Mouse (Mus musculus) kidney, embryonic 16.5 days (tissue): ENCODE data around the gene Tars2. TPM values are rescaled to one million over a fixed set of nuclear protein-coding genes. Genes with fewer than 3 reads are reported as not detected.

Experiments used
- ATAC-seq: fragments of 200-750 bp; cut with Nextera tagmentation; 2 replicates; pipeline ENCODE4 v1.8.0; 2017; ENCODE audit warnings: moderate TSS enrichment; ENCODE audit not compliant: low FRiP score, low TSS enrichment
- H3K27ac ChIP-seq: fragments of 300-500 bp; sonication (generic); 2 replicates; pipeline ENCODE4 v1.5.1; 2014; ENCODE audit warnings: low read length
- H3K27me3 ChIP-seq: fragments of 300-500 bp; sonication (generic); 2 replicates; pipeline ENCODE4 v1.6.1; 2014; ENCODE audit warnings: low read length, control low read depth, mixed read lengths; ENCODE audit not compliant: insufficient read depth
- H3K36me3 ChIP-seq: fragments of 300-500 bp; sonication (generic); 2 replicates; pipeline ENCODE4 v1.6.1; 2014; ENCODE audit warnings: low read length, control low read depth, mixed read lengths; ENCODE audit not compliant: insufficient read depth
- H3K4me1 ChIP-seq: fragments of 300-500 bp; sonication (generic); 2 replicates; pipeline ENCODE4 v1.6.1; 2014; ENCODE audit warnings: low read length, control low read depth, mixed read lengths; ENCODE audit not compliant: insufficient read depth
- H3K4me2 ChIP-seq: fragments of 300-500 bp; sonication (generic); replicated peaks from 2 replicates; pipeline ENCODE4 v1.6.1; 2014; ENCODE audit warnings: low read depth, low read length
- H3K4me3 ChIP-seq: fragments of 300-500 bp; sonication (generic); 2 replicates; pipeline ENCODE4 v1.5.1; 2014; ENCODE audit warnings: mild to moderate bottlenecking, low read length
- H3K9ac ChIP-seq: fragments of 300-500 bp; sonication (generic); replicated peaks from 2 replicates; pipeline ENCODE4 v1.6.1; 2014; ENCODE audit warnings: low read length
- H3K9me3 ChIP-seq: fragments of 300-500 bp; sonication (generic); 2 replicates; pipeline ENCODE4 v1.6.1; 2016; ENCODE audit warnings: low read length, control low read depth
- WGBS: fragments of 180-500 bp; shearing (Covaris S2); extraction: QIAGEN DNeasy Blood & Tissue Kit; methylation state at CpG from one replicate; pipeline ENCODE4 v1.1.7; 2014; 5-methylcytosine and 5-hydroxymethylcytosine counted together
- polyA plus RNA-seq: library from polyadenylated mRNA; unstranded; fragments of >200 nt; fragmentation: Nextera tagmentation; extraction: Ambion mirVana; gene quantifications from 2 replicates; pipeline ENCODE4 v1.2.1, GENCODE M21; 2015

Gene Tars2
- polyA plus RNA-seq, 1 experiment from 2014 or later: 55.9 TPM

DNA sequence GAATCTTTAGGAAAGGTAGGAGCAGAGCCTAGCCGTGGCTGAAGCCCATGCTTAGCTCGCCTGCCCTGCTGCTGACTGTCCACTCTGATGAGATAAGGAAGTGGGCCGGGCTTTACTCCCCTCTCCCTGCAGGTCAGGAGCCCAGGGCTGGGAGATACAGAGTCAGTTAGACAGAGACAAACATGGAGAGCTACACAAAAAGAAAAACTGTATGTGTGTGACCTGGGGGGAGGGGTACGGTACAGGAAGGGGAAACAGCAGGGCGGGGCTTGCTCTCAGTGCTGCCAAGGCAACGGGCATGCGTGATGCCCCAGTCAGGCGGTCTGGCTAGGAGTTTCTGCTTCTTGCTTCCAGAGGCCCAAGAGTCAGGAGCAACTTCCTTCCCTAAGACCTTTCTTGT is 19.6 kb downstream of the Tars2 start:
- Histone ChIP-seq H3K27me3 (no peaks in the 10 kb centered on the region), H3K9ac (0 out of 2 replicates have a peak overlapping the region, but pooled peaks have one; percentile 18), H3K36me3 (peaks cover 31% of the 10 kb centered on the region), H3K4me2 (no peak overlapping the region), H3K27ac (peak overlapping the region; percentile 85), H3K9me3 (no peaks in the 10 kb centered on the region), H3K4me1 (peaks cover 36% of the 10 kb centered on the region), H3K4me3 (no peak overlapping the region)
- 47% methylated on average over 8 of the region's 8 CpGs for WGBS
- peak; percentile 47 for ATAC-seq

DNA sequence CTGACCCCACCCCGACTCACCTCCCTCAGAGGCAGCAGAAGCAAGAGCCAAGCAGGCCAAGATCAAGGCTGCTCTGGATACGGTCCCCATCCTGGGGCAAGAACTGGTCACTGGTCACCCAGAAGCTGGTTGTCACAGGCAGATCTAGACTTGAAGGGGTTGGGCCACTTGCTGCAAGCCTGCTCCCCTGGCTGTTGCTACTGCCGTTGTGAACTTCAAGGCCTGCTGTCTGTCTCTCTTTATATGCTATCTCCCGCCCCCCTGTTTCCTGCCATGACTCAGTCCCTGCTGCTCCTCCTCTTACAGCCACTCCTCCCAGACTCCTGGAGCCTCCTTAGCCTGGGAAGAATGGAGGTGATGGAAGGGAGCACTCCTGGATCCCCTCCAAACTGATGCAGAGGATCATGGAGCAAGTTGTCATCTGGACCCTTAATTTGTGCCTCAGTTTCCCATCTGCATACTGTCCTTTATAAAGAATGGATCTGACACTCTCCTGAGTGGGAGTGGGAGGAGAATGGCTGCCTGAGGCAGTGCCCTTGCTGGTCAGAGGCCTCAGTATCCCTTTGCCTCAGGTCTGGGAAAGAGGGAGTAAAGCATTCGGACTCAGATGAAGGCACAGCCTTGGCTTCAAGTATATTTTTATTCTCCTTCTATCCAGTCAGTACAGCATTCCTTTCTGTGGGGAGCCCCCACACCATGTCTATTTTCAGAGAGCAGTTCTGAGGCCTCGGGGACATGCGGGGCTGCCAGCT is 20.5 kb downstream of the Tars2 start, which contains the start of gene Ecm1:
Ecm1 (minus strand) TSS at position 217 of the 752 bp plus-strand sequence.
- WGBS: 53% methylated on average over 7 of the region's 7 CpGs
- peaks cover 36% of the 10 kb centered on the region for H3K4me1 ChIP-seq

DNA sequence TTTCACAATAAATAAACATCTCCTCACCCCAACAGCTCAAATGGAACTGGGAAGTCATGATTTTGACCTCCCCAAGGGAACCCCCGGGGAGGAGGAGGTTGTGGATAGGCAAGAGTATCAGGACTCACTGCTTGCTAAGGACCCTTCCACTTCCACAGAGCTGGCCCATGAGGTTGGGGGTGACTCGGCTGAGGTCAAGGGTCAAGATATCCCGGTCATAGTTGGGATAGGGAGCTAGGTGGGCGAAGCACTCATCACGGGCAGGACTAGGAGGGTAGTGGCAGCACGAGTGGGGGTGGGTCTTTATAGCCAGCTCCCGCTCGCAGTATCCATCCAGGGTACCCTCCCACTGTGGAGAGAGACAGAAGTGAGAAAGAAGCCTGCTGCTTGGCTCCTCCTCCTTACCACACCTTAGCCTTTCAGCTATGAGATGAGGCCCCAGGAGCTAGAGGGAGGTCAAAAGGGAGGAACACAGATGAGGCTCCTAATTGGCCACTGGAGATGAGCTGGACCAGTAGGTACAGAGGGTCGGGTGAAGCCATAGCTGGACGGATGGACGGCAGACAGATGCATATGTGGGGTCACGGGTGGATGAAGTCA is 24.8 kb downstream of the Tars2 start:
- Histone ChIP-seq H3K4me2 (no peak overlapping the region), H3K9me3 (no peaks in the 10 kb centered on the region), H3K9ac (no peak overlapping the region), H3K4me3 (no peak overlapping the region), H3K27me3 (no peaks in the 10 kb centered on the region), H3K36me3 (peaks cover 7% of the 10 kb centered on the region; the same call in 1 of the 2 replicates), H3K27ac (0 out of 2 replicates have a peak overlapping the region, but pooled peaks have one; percentile 10), H3K4me1 (peaks cover 30% of the 10 kb centered on the region)
- 84% methylated on average over 12 of the region's 12 CpGs for WGBS
- ATAC-seq: no peak

More for the DNA sequence above, 20.5 kb downstream of the Tars2 start, which contains the start of gene Ecm1:
- Histone ChIP-seq H3K4me2 (peak within 1 kb of the TSS; percentile 39), H3K27me3 (no peaks in the 10 kb centered on the region), H3K4me3 (peak within 1 kb of the TSS; percentile 20), H3K9me3 (no peaks in the 10 kb centered on the region), H3K9ac (peak within 1 kb of the TSS; percentile 46), H3K36me3 (peaks cover 25% of the 10 kb centered on the region), H3K27ac (peak within 1 kb of the TSS; percentile 85)
- ATAC-seq: 0 out of 2 replicates have a peak, but pooled peaks have one; percentile 10

DNA sequence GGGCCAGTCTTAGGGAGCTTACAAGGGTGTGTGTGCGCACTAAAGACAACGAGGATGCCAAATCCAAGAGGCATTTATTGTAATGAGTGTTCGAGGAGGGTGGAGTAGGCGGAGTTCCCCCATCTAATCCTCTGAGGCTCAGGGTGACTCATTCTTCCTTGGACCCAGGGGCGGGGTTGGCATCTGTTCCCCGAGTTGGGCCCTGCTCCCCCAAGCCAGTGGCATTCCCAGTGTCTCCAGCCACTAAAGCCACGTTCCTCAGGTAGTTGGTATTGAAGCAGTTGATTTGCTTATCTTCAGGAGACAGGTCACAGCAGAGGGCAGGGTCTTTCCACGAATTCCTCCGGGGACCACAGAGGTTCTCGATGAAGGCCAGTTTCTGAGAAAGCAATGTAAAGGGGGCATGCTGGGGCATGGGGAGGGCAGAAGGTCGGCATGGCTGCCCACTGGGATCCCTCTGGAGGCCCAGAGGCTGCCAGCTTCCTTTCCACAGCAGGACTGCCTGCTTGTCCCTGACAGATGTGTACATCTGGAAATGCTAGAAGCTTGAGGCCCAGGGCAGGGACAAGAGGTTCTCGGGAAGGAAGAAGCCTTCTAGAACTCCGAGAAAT is 25.8 kb downstream of the Tars2 start:
- H3K9me3 ChIP-seq: no peaks in the 10 kb centered on the region
- H3K4me1 ChIP-seq: peaks cover 22% of the 10 kb centered on the region

DNA sequence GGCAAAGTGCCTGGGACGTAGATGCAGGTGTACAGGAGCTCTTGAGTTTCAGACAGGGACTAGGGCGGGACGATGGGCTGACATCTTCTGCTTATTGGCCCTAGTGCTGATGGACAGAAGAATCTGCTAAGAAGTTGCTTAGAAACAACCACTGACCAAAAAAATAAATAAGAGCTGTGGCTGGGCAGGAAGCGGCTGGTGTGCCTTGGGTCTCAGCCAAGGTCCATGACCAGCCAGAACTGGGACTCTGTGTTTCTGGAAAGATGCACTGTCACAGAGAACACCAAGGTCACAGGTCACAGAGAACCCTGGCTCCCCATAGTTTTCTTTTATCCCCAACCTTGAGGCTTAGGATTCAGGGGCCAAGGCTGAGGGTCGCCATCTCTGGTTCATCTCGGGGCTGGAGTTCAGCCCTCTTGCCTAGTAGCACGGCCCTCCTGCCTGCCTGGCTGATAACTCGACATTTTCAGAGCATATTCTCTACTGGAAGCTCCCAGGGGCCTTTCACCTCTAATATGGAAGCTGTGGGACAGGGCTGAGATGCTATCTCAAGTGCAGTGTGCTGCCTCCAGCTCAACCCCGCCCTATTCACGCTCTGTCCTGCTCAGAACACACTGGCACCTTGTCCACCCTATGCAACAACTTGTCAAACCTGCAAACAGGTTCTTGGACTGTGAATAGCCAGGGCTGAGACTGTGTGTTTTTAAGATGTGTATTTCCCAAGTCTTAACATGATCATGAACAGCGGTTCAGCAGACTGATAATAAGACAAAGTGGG is 27.1 kb downstream of the Tars2 start:
- Histone ChIP-seq H3K27ac (no peak overlapping the region), H3K4me1 (peaks cover 16% of the 10 kb centered on the region), H3K9ac (no peak overlapping the region), H3K36me3 (peaks cover 7% of the 10 kb centered on the region; the same call in 1 of the 2 replicates), H3K4me3 (no peak overlapping the region), H3K4me2 (no peak overlapping the region), H3K9me3 (no peaks in the 10 kb centered on the region), H3K27me3 (no peaks in the 10 kb centered on the region)
- ATAC-seq: no peak
- WGBS: 71% methylated on average over 11 of the region's 11 CpGs

More for the DNA sequence above, 25.8 kb downstream of the Tars2 start:
- ATAC-seq: no peak
- Histone ChIP-seq H3K9ac (no peak overlapping the region), H3K36me3 (peaks cover 7% of the 10 kb centered on the region; the same call in 1 of the 2 replicates), H3K4me2 (no peak overlapping the region), H3K4me3 (no peak overlapping the region), H3K27me3 (no peaks in the 10 kb centered on the region), H3K27ac (no peak overlapping the region)
- 84% methylated on average over 13 of the region's 13 CpGs for WGBS

DNA sequence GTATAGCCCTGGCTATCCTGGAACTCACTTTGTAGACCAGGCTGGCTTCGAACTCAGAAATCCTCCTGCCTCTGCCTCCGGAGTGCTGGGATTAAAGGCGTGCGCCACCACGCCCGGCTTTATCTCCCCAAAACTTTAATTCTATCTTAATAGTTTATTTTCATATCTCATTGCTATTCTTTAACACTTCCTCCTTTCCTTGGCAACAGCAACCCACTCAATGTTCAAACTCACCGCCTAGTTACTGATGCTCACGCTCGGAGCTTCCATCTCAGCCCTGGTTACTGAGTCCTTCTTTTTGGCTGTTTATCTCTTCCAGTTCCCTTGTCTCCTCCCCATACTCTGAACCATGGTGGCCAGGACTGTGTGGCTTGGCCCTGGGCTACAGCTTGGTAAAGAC is 27.7 kb downstream of the Tars2 start:
- Histone ChIP-seq H3K4me1 (peaks cover 10% of the 10 kb centered on the region), H3K4me2 (no peak overlapping the region), H3K4me3 (no peak overlapping the region), H3K9me3 (no peaks in the 10 kb centered on the region), H3K27ac (no peak overlapping the region), H3K9ac (no peak overlapping the region), H3K36me3 (peaks cover 7% of the 10 kb centered on the region; the same call in 1 of the 2 replicates), H3K27me3 (no peaks in the 10 kb centered on the region)
- WGBS: 95% methylated on average over 9 of the region's 9 CpGs
- no peak for ATAC-seq

DNA sequence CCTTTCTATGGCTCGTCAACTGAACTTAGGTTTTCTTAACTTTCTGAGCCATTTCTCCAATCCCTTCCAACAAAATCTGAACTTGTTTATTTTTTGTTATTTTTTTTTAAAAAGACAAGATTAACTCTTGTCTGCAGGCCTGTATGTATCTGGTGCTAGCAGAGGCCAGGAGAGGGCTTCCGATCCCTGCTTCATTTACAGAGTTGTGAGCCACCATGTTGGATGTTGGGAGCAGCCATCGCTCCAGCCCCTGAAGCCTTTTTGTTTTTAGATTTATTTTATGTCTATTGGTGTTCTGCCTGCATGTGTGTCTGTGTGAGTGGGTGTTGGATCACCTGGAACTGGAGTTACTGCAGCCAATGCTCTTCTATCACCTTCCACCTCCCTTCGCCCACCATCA is 28.2 kb downstream of the Tars2 start:
- Histone ChIP-seq H3K4me2 (no peak overlapping the region), H3K4me1 (peaks cover 9% of the 10 kb centered on the region; the same call in 1 of the 2 replicates), H3K4me3 (no peak overlapping the region), H3K9me3 (no peaks in the 10 kb centered on the region), H3K27me3 (no peaks in the 10 kb centered on the region), H3K27ac (no peak overlapping the region), H3K9ac (no peak overlapping the region), H3K36me3 (peaks cover 7% of the 10 kb centered on the region; the same call in 1 of the 2 replicates)
- no peak for ATAC-seq
- WGBS: 85% methylated on average over 4 of the region's 4 CpGs

DNA sequence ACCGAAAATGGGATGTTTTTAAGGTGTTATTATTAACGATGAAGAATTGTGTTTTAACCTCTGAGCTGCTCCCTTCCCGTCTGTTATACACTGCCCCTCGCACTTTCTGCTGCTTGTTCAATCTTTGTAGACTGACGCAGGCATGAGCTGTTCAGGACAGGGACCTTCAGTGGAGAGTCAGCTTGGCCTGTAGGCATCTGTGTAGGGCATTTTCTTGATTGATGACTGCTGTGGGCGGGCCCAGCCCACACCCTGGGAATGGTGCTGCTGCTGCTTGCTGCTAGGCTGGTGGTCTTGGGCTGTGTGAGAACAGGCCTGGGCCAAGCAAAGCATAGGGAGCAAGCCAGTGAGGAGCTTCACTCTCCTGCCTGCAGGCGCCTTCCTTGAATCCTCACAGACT is 29.6 kb downstream of the Tars2 start:
- ATAC-seq: no peak
- H3K4me2 ChIP-seq: no peak overlapping the region

DNA sequence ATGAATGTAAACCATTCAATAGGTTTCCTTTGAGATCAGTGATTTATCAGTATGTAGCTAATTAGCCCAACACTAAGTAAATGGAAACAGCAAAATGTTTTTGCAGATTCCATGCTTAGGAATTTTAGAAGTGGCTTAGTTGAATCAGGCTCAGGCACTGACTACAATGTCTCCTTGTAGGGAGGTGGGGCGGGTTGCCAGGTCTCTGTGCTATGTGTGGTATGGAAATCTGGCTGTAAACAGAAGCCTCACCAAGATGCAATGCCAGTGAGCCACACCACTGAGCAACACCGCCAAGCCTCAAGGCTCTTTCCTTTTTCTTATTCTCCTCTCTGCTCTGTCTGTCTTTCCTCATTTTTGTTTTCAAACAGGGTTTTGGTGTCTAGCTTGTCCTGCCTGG is 31.1 kb downstream of the Tars2 start:
- Histone ChIP-seq H3K27me3 (no peaks in the 10 kb centered on the region), H3K4me1 (0 out of 2 replicates have a peak, but pooled peaks cover 9% of the 10 kb centered on the region), H3K36me3 (no peaks in the 10 kb centered on the region), H3K4me3 (no peak overlapping the region), H3K9me3 (no peaks in the 10 kb centered on the region), H3K27ac (no peak overlapping the region), H3K4me2 (no peak overlapping the region), H3K9ac (no peak overlapping the region)
- ATAC-seq: no peak
- WGBS: 91% methylated on average over 2 of the region's 2 CpGs

More for the DNA sequence above, 29.6 kb downstream of the Tars2 start:
- Histone ChIP-seq H3K36me3 (peaks cover 3% of the 10 kb centered on the region; the same call in 1 of the 2 replicates), H3K9ac (no peak overlapping the region), H3K4me3 (no peak overlapping the region), H3K9me3 (no peaks in the 10 kb centered on the region), H3K27me3 (no peaks in the 10 kb centered on the region), H3K4me1 (0 out of 2 replicates have a peak, but pooled peaks cover 9% of the 10 kb centered on the region), H3K27ac (no peak overlapping the region)
- WGBS: 76% methylated on average over 7 of the region's 7 CpGs
